Mouse (Mus musculus): Measurements from ENCODE around the gene Cnot1. TPM values are rescaled to one million over a fixed set of nuclear protein-coding genes. Genes with fewer than 3 reads are reported as not detected.

The Cnot1 gene
- total and polyA plus RNA-seq, 2 experiments, result 40.2 to 116 TPM

GRCm38 (mm10) chr8:95701809-95702208 lies 105.5 kb downstream of the Cnot1 start:
- Histone ChIP-seq H3K36me3 (ENCODE audit: control insufficient read depth, insufficient read depth, low read length) (no peaks in the 10 kb centered on the region), H3K27me3 (ENCODE audit: control insufficient read depth, insufficient read depth, low read length) (no peaks in the 10 kb centered on the region), H3K4me1 (ENCODE audit: control insufficient read depth, insufficient read depth, low read length) (no peaks in the 10 kb centered on the region; the same call in 1 of the 2 replicates), H3K27ac (replicated peaks; ENCODE audit: insufficient read depth, low read depth, low read length) (no peak overlapping the region), H3K9ac (ENCODE audit: low read depth, low read length) (no peak overlapping the region), H3K79me2 (ENCODE audit: control insufficient read depth, insufficient read depth, low read length) (no peaks in the 10 kb centered on the region), H3K4me3 (ENCODE audit: insufficient read depth, low read depth, low read length) (no peak overlapping the region)
- 85% methylated on average over 4 of the region's 4 CpGs for WGBS
- no peak for DNase-seq (ENCODE audit: extremely low read depth, low read depth, low spot score)
- no peak for TF ChIP-seq POLR2A (IDR thresholded peaks at IDR 0.05; ENCODE audit: extremely low read depth, insufficient read depth, low read length)
- no peak for TF ChIP-seq CTCF (IDR thresholded peaks at IDR 0.05; ENCODE audit: low read depth, low read length)

DNA sequence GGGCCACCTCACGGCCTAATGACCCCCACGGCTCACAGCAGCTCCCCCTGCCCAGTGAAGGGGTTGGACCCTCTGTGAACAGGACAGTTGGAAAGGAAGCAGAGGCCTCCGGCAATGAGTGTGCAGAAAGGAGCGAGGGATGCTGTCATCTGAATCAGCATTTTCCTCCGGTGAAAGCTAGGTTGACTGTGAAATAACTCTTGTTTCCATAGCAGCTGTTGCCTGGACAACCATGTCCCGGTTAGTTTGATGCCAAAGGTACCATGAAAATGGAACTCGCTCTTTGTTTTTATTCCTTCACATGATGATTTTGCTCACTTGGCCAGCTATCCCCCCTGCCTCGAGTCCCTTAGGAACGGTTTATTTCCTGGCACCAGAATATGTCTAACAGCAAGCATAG lies 107.0 kb downstream of the Cnot1 start:
- TF ChIP-seq CTCF (IDR thresholded peaks at IDR 0.05; ENCODE audit: low read depth, low read length) (no peak), POLR2A (IDR thresholded peaks at IDR 0.05; ENCODE audit: extremely low read depth, insufficient read depth, low read length) (no peak)

GRCm38 (mm10) chr8:95698179-95698578 lies 109.1 kb downstream of the Cnot1 start:
- TF ChIP-seq POLR2A (IDR thresholded peaks at IDR 0.05; ENCODE audit: extremely low read depth, insufficient read depth, low read length), result no peak
- TF ChIP-seq CTCF (IDR thresholded peaks at IDR 0.05; ENCODE audit: low read depth, low read length), result no peak
- no peaks in the 10 kb centered on the region for H3K36me3 ChIP-seq (ENCODE audit: control insufficient read depth, insufficient read depth, low read length)
- WGBS, result 13% methylated on average over 6 of the region's 6 CpGs
- H3K27ac ChIP-seq (replicated peaks; ENCODE audit: insufficient read depth, low read depth, low read length), result no peak overlapping the region
- H3K27me3 ChIP-seq (ENCODE audit: control insufficient read depth, insufficient read depth, low read length), result 0 out of 2 replicates have a peak, but pooled peaks cover 5% of the 10 kb centered on the region
- no peak overlapping the region for H3K4me3 ChIP-seq (ENCODE audit: insufficient read depth, low read depth, low read length)
- no peaks in the 10 kb centered on the region; the same call in 1 of the 2 replicates for H3K4me1 ChIP-seq (ENCODE audit: control insufficient read depth, insufficient read depth, low read length)
- no peak overlapping the region for H3K9ac ChIP-seq (ENCODE audit: low read depth, low read length)
- DNase-seq (ENCODE audit: extremely low read depth, low read depth, low spot score), result no peak
- no peaks in the 10 kb centered on the region for H3K79me2 ChIP-seq (ENCODE audit: control insufficient read depth, insufficient read depth, low read length)

More for the DNA sequence above, 107.0 kb downstream of the Cnot1 start:
- Histone ChIP-seq H3K4me1 (ENCODE audit: control insufficient read depth, insufficient read depth, low read length) (no peaks in the 10 kb centered on the region; the same call in 1 of the 2 replicates), H3K27me3 (ENCODE audit: control insufficient read depth, insufficient read depth, low read length) (no peaks in the 10 kb centered on the region), H3K4me3 (ENCODE audit: insufficient read depth, low read depth, low read length) (no peak overlapping the region), H3K27ac (replicated peaks; ENCODE audit: insufficient read depth, low read depth, low read length) (no peak overlapping the region), H3K79me2 (ENCODE audit: control insufficient read depth, insufficient read depth, low read length) (no peaks in the 10 kb centered on the region), H3K9ac (ENCODE audit: low read depth, low read length) (no peak overlapping the region), H3K36me3 (ENCODE audit: control insufficient read depth, insufficient read depth, low read length) (no peaks in the 10 kb centered on the region)
- no peak for DNase-seq (ENCODE audit: extremely low read depth, low read depth, low spot score)
- 62% methylated on average over 9 of the region's 9 CpGs for WGBS

- no peak overlapping the region for H3K9ac ChIP-seq (ENCODE audit: low read depth, low read length)
- no peak overlapping the region for H3K4me3 ChIP-seq (ENCODE audit: insufficient read depth, low read depth, low read length)
- H3K4me1 ChIP-seq (ENCODE audit: control insufficient read depth, insufficient read depth, low read length), result no peaks in the 10 kb centered on the region; the same call in 1 of the 2 replicates
- WGBS, result 2% methylated on average over 11 of the region's 11 CpGs
- H3K79me2 ChIP-seq (ENCODE audit: control insufficient read depth, insufficient read depth, low read length), result no peaks in the 10 kb centered on the region
- H3K27ac ChIP-seq (replicated peaks; ENCODE audit: insufficient read depth, low read depth, low read length), result no peak overlapping the region
- H3K27me3 ChIP-seq (ENCODE audit: control insufficient read depth, insufficient read depth, low read length), result 0 out of 2 replicates have a peak, but pooled peaks cover 5% of the 10 kb centered on the region
- no peak for DNase-seq (ENCODE audit: extremely low read depth, low read depth, low spot score)
- H3K36me3 ChIP-seq (ENCODE audit: control insufficient read depth, insufficient read depth, low read length), result no peaks in the 10 kb centered on the region
- TF ChIP-seq CTCF (IDR thresholded peaks at IDR 0.05; ENCODE audit: low read depth, low read length), result peak; percentile 88
- TF ChIP-seq POLR2A (IDR thresholded peaks at IDR 0.05; ENCODE audit: extremely low read depth, insufficient read depth, low read length), result no peak
These were observed 110.1 kb downstream of the Cnot1 start for GRCm38 (mm10) chr8:95697128-95697527.

GRCm38 (mm10) chr8:95696661-95697060 lies 110.6 kb downstream of the Cnot1 start:
- Histone ChIP-seq H3K27ac (replicated peaks; ENCODE audit: insufficient read depth, low read depth, low read length) (no peak overlapping the region), H3K36me3 (ENCODE audit: control insufficient read depth, insufficient read depth, low read length) (no peaks in the 10 kb centered on the region), H3K4me3 (ENCODE audit: insufficient read depth, low read depth, low read length) (no peak overlapping the region), H3K79me2 (ENCODE audit: control insufficient read depth, insufficient read depth, low read length) (no peaks in the 10 kb centered on the region), H3K9ac (ENCODE audit: low read depth, low read length) (no peak overlapping the region), H3K27me3 (ENCODE audit: control insufficient read depth, insufficient read depth, low read length) (0 out of 2 replicates have a peak, but pooled peaks cover 5% of the 10 kb centered on the region), H3K4me1 (ENCODE audit: control insufficient read depth, insufficient read depth, low read length) (no peaks in the 10 kb centered on the region; the same call in 1 of the 2 replicates)
- no peak for TF ChIP-seq CTCF (IDR thresholded peaks at IDR 0.05; ENCODE audit: low read depth, low read length)
- TF ChIP-seq POLR2A (IDR thresholded peaks at IDR 0.05; ENCODE audit: extremely low read depth, insufficient read depth, low read length), result no peak
- 51% methylated on average over 8 of the region's 8 CpGs for WGBS
- no peak for DNase-seq (ENCODE audit: extremely low read depth, low read depth, low spot score)

- Histone ChIP-seq H3K79me2 (ENCODE audit: control insufficient read depth, insufficient read depth, low read length) (no peaks in the 10 kb centered on the region), H3K9ac (ENCODE audit: low read depth, low read length) (no peak overlapping the region), H3K27me3 (ENCODE audit: control insufficient read depth, insufficient read depth, low read length) (0 out of 2 replicates have a peak, but pooled peaks cover 5% of the 10 kb centered on the region), H3K4me1 (ENCODE audit: control insufficient read depth, insufficient read depth, low read length) (no peaks in the 10 kb centered on the region; the same call in 1 of the 2 replicates), H3K27ac (replicated peaks; ENCODE audit: insufficient read depth, low read depth, low read length) (no peak overlapping the region), H3K4me3 (ENCODE audit: insufficient read depth, low read depth, low read length) (no peak overlapping the region), H3K36me3 (ENCODE audit: control insufficient read depth, insufficient read depth, low read length) (no peaks in the 10 kb centered on the region)
- TF ChIP-seq CTCF (IDR thresholded peaks at IDR 0.05; ENCODE audit: low read depth, low read length) (no peak), POLR2A (IDR thresholded peaks at IDR 0.05; ENCODE audit: extremely low read depth, insufficient read depth, low read length) (no peak)
- 37% methylated on average over 6 of the region's 6 CpGs for WGBS
- no peak for DNase-seq (ENCODE audit: extremely low read depth, low read depth, low spot score)
These were observed 112.6 kb downstream of the Cnot1 start for GRCm38 (mm10) chr8:95694631-95695030.
